Mouse (Mus musculus) gastrocnemius, postnatal 14 days (tissue): Measurements from ENCODE around the gene Tmub2. TPM values are rescaled to one million over a fixed set of nuclear protein-coding genes. Genes with fewer than 3 reads are reported as not detected.

Source experiments
- DNase-seq: peaks from one replicate; pipeline ENCODE4 v3.0.0; 2021; ENCODE audit warnings: mixed read lengths
- intact Hi-C: fragments of 180-260 bp; cut with DNase I; formaldehyde crosslinking; loops from one replicate; pipeline ENCODE4 v1.15.1; 2025; ENCODE audit warnings: low total_unique reads
- long read RNA-seq, 2 experiments: library from polyadenylated mRNA; stranded (forward); transcript quantifications; one replicate each; pipeline ENCODE4 v2.0.0; 2021
- total RNA-seq, 2 experiments: library from RNA; stranded (reverse); gene quantifications; 2 replicates each; pipeline ENCODE4 v1.2.3; 2021

The Tmub2 gene
- 10 to 100 TPM; 14.8 to 14.9 TPM for total RNA-seq
- long read RNA-seq, experiment 1, transcript Tmub2-201 (4 exons, 1,939 nt), result major isoform, 13 of 18 reads
- long read RNA-seq, experiment 1, partial matches to known transcripts, result 2 of 18 reads
- long read RNA-seq, experiment 1, other reads (novel, unspliced or antisense), result 1 of 18 reads
- long read RNA-seq, experiment 2, transcript Tmub2-201 (4 exons, 1,939 nt), result major isoform, 10 of 21 reads
- long read RNA-seq, experiment 2, partial matches to known transcripts, result 4 of 21 reads
- long read RNA-seq, experiment 2, other reads (novel, unspliced or antisense), result 1 of 21 reads

- intact Hi-C loops, result no loop called here
- peak; percentile 92 for DNase-seq
These were observed at the start of gene Tmub2 for GRCm38 (mm10) chr11:102284501-102285094. Gene Tmub2, plus strand, starts transcription at chr11:102284931.

- DNase-seq, result no peak
- intact Hi-C loops, result no loop called here
These were observed 48.7 kb upstream of the Tmub2 start for GRCm38 (mm10) chr11:102236022-102236421.

GRCm38 (mm10) chr11:102240636-102241035 is 44.1 kb upstream of the Tmub2 start:
- no peak for DNase-seq

GRCm38 (mm10) chr11:102241246-102241645 is 43.5 kb upstream of the Tmub2 start:
- intact Hi-C loops, result no loop called here
- no peak for DNase-seq

More at GRCm38 (mm10) chr11:102240636-102241035, 44.1 kb upstream of the Tmub2 start:
- intact Hi-C loops, result no loop called here

- DNase-seq, result no peak
- intact Hi-C loops, result no loop called here
These were observed 42.9 kb upstream of the Tmub2 start for GRCm38 (mm10) chr11:102241874-102242273.

- peak; percentile 69 for DNase-seq
- intact Hi-C loops, result no loop called here
These were observed 39.7 kb upstream of the Tmub2 start for GRCm38 (mm10) chr11:102244926-102245449.

GRCm38 (mm10) chr11:102245581-102246272 is 39.0 kb upstream of the Tmub2 start:
- DNase-seq, result no peak

GRCm38 (mm10) chr11:102246273-102246635 is 38.5 kb upstream of the Tmub2 start:
- intact Hi-C loops, result no loop called here
- no peak for DNase-seq

More at GRCm38 (mm10) chr11:102245581-102246272, 39.0 kb upstream of the Tmub2 start:
- intact Hi-C loops, result no loop called here

- DNase-seq, result no peak
- intact Hi-C loops, result no loop called here
These were observed 37.9 kb upstream of the Tmub2 start for GRCm38 (mm10) chr11:102246871-102247270.

GRCm38 (mm10) chr11:102248630-102249230 is 36.0 kb upstream of the Tmub2 start, which contains the start of gene BC030867:
Gene BC030867, plus strand, starts transcription at chr11:102248882.
- intact Hi-C loops, result no loop called here

GRCm38 (mm10) chr11:102249351-102250090 is 35.2 kb upstream of the Tmub2 start:
- intact Hi-C loops, result no loop called here
- no peak for DNase-seq

More at GRCm38 (mm10) chr11:102248630-102249230, 36.0 kb upstream of the Tmub2 start, which contains the start of gene BC030867:
- DNase-seq, result peak; percentile 90

- intact Hi-C loops, result no loop called here
- peak; percentile 15 for DNase-seq
These were observed 27.2 kb upstream of the Tmub2 start for GRCm38 (mm10) chr11:102257514-102257913.

- no peak for DNase-seq
- intact Hi-C loops, result no loop called here
These were observed 26.6 kb upstream of the Tmub2 start for GRCm38 (mm10) chr11:102258095-102258494.

- intact Hi-C loops, result no loop called here
- no peak for DNase-seq
These were observed 26.2 kb upstream of the Tmub2 start for GRCm38 (mm10) chr11:102258521-102258920.

GRCm38 (mm10) chr11:102263211-102263610 is 21.5 kb upstream of the Tmub2 start:
- intact Hi-C loops, result loop anchor here (10.0 kb wide), 2 partner anchors 58 to 158 kb away; partner anchors contain the start of genes Ppy and Pyy
- DNase-seq, result no peak

- DNase-seq, result no peak
- intact Hi-C loops, result loop anchor here (10.0 kb wide), 2 partner anchors 61 to 161 kb away; partner anchors contain the start of genes Ppy and Pyy
These were observed 18.9 kb upstream of the Tmub2 start for GRCm38 (mm10) chr11:102265816-102266215.

- intact Hi-C loops, result loop anchor here (10.0 kb wide), 2 partner anchors 62 to 162 kb away; partner anchors contain the start of genes Ppy and Pyy
- DNase-seq, result no peak
These were observed 17.9 kb upstream of the Tmub2 start for GRCm38 (mm10) chr11:102266631-102267355.

GRCm38 (mm10) chr11:102267480-102267879 is 17.3 kb upstream of the Tmub2 start:
- peak; percentile 83 for DNase-seq
- intact Hi-C loops, result loop anchor here (10.0 kb wide), 2 partner anchors 63 to 163 kb away; partner anchors contain the start of genes Ppy and Pyy
